Mouse (Mus musculus): ENCODE measurements around the gene Naaladl2. TPM values are rescaled to one million over a fixed set of nuclear protein-coding genes. Genes with fewer than 3 reads are reported as not detected.

Gene Naaladl2
- polyA plus RNA-seq, 1 experiment from 2014 or later: 0.50 TPM

- Histone ChIP-seq H3K9me3 (no peaks in the 10 kb centered on the region), H3K27ac (no peak overlapping the region), H3K27me3 (ENCODE audit: insufficient read depth, poor library complexity, severe bottlenecking) (no peaks in the 10 kb centered on the region), H3K4me1 (replicated peaks) (no peaks in the 10 kb centered on the region), H3K36me3 (no peaks in the 10 kb centered on the region), H3K4me3 (no peak overlapping the region)
- no peak for DNase-seq (ENCODE audit: low spot score)
- 87% methylated on average over 2 of the region's 2 CpGs for WGBS
These were observed 1030.7 kb downstream of the Naaladl2 start for GRCm38 (mm10) chr3:24113360-24113759.

GRCm38 (mm10) chr3:24106391-24106790 is 1037.7 kb downstream of the Naaladl2 start:
- H3K4me3 ChIP-seq: no peak overlapping the region
- no peak for DNase-seq (ENCODE audit: low spot score)
- WGBS: 91% methylated on average over 1 of the region's 1 CpGs
- H3K36me3 ChIP-seq: no peaks in the 10 kb centered on the region
- no peak overlapping the region for H3K27ac ChIP-seq
- no peaks in the 10 kb centered on the region for H3K27me3 ChIP-seq (ENCODE audit: insufficient read depth, poor library complexity, severe bottlenecking)
- no peaks in the 10 kb centered on the region for H3K9me3 ChIP-seq
- H3K4me1 ChIP-seq (replicated peaks): no peaks in the 10 kb centered on the region

- no peaks in the 10 kb centered on the region for H3K36me3 ChIP-seq
- 51% methylated on average over 4 of the region's 4 CpGs for WGBS
These were observed 1064.3 kb downstream of the Naaladl2 start for GRCm38 (mm10) chr3:24079761-24080160.

GRCm38 (mm10) chr3:24071169-24071797 is 1072.8 kb downstream of the Naaladl2 start:
- no peak overlapping the region for H3K4me3 ChIP-seq
- no peaks in the 10 kb centered on the region for H3K9me3 ChIP-seq
- H3K4me1 ChIP-seq (replicated peaks): no peaks in the 10 kb centered on the region
- H3K27me3 ChIP-seq (ENCODE audit: insufficient read depth, poor library complexity, severe bottlenecking): no peaks in the 10 kb centered on the region
- H3K36me3 ChIP-seq: no peaks in the 10 kb centered on the region
- H3K27ac ChIP-seq: no peak overlapping the region
- 85% methylated on average over 3 of the region's 3 CpGs for WGBS
- no peak for DNase-seq (ENCODE audit: low spot score)

More at GRCm38 (mm10) chr3:24079761-24080160, 1064.3 kb downstream of the Naaladl2 start:
- Histone ChIP-seq H3K4me3 (no peak overlapping the region), H3K4me1 (replicated peaks) (no peaks in the 10 kb centered on the region), H3K9me3 (no peaks in the 10 kb centered on the region), H3K27ac (no peak overlapping the region), H3K27me3 (ENCODE audit: insufficient read depth, poor library complexity, severe bottlenecking) (no peaks in the 10 kb centered on the region)
- DNase-seq (ENCODE audit: low spot score): no peak

GRCm38 (mm10) chr3:24070424-24071168 is 1073.5 kb downstream of the Naaladl2 start:
- H3K36me3 ChIP-seq: no peaks in the 10 kb centered on the region
- H3K27me3 ChIP-seq (ENCODE audit: insufficient read depth, poor library complexity, severe bottlenecking): no peaks in the 10 kb centered on the region
- no peaks in the 10 kb centered on the region for H3K4me1 ChIP-seq (replicated peaks)
- H3K9me3 ChIP-seq: no peaks in the 10 kb centered on the region
- no peak overlapping the region for H3K27ac ChIP-seq
- 74% methylated on average over 4 of the region's 4 CpGs for WGBS
- no peak overlapping the region for H3K4me3 ChIP-seq
- DNase-seq (ENCODE audit: low spot score): peak; percentile 2

- Histone ChIP-seq H3K27ac (no peak overlapping the region), H3K9me3 (no peaks in the 10 kb centered on the region), H3K4me3 (no peak overlapping the region), H3K27me3 (ENCODE audit: insufficient read depth, poor library complexity, severe bottlenecking) (no peaks in the 10 kb centered on the region), H3K36me3 (no peaks in the 10 kb centered on the region), H3K4me1 (replicated peaks) (no peaks in the 10 kb centered on the region)
- no peak for DNase-seq (ENCODE audit: low spot score)
These were observed 1095.8 kb downstream of the Naaladl2 start for GRCm38 (mm10) chr3:24048217-24048616.

GRCm38 (mm10) chr3:24001741-24002140 is 1142.3 kb downstream of the Naaladl2 start:
- Histone ChIP-seq H3K4me1 (replicated peaks) (no peaks in the 10 kb centered on the region), H3K9me3 (no peaks in the 10 kb centered on the region), H3K4me3 (no peak overlapping the region), H3K27me3 (ENCODE audit: insufficient read depth, poor library complexity, severe bottlenecking) (no peaks in the 10 kb centered on the region), H3K27ac (no peak overlapping the region), H3K36me3 (no peaks in the 10 kb centered on the region)
- WGBS: 91% methylated on average over 1 of the region's 1 CpGs
- no peak for DNase-seq (ENCODE audit: low spot score)

GRCm38 (mm10) chr3:23973727-23974126 is 1170.3 kb downstream of the Naaladl2 start:
- Histone ChIP-seq H3K27me3 (ENCODE audit: insufficient read depth, poor library complexity, severe bottlenecking) (no peaks in the 10 kb centered on the region), H3K4me3 (no peak overlapping the region), H3K9me3 (no peaks in the 10 kb centered on the region), H3K4me1 (replicated peaks) (no peaks in the 10 kb centered on the region), H3K27ac (no peak overlapping the region), H3K36me3 (no peaks in the 10 kb centered on the region)
- no peak for DNase-seq (ENCODE audit: low spot score)
- WGBS: 97% methylated on average over 1 of the region's 1 CpGs

GRCm38 (mm10) chr3:23972747-23973667 is 1171.1 kb downstream of the Naaladl2 start:
- H3K27ac ChIP-seq: no peak overlapping the region
- WGBS: 85% methylated on average over 4 of the region's 4 CpGs
- no peaks in the 10 kb centered on the region for H3K36me3 ChIP-seq
- DNase-seq (ENCODE audit: low spot score): no peak
- no peaks in the 10 kb centered on the region for H3K27me3 ChIP-seq (ENCODE audit: insufficient read depth, poor library complexity, severe bottlenecking)
- H3K9me3 ChIP-seq: no peaks in the 10 kb centered on the region
- H3K4me3 ChIP-seq: no peak overlapping the region
- no peaks in the 10 kb centered on the region for H3K4me1 ChIP-seq (replicated peaks)

GRCm38 (mm10) chr3:23962961-23963621 is 1181.0 kb downstream of the Naaladl2 start:
- no peak for DNase-seq (ENCODE audit: low spot score)
- H3K4me3 ChIP-seq: no peak overlapping the region
- H3K4me1 ChIP-seq (replicated peaks): no peaks in the 10 kb centered on the region
- H3K36me3 ChIP-seq: no peaks in the 10 kb centered on the region
- H3K27me3 ChIP-seq (ENCODE audit: insufficient read depth, poor library complexity, severe bottlenecking): no peaks in the 10 kb centered on the region
- H3K27ac ChIP-seq: no peak overlapping the region
- no peaks in the 10 kb centered on the region for H3K9me3 ChIP-seq

- no peaks in the 10 kb centered on the region for H3K9me3 ChIP-seq
These were observed 1197.9 kb downstream of the Naaladl2 start for GRCm38 (mm10) chr3:23946182-23946581.

GRCm38 (mm10) chr3:23937299-23937698 is 1206.8 kb downstream of the Naaladl2 start:
- peaks cover 13% of the 10 kb centered on the region; the same call in 1 of the 2 replicates for H3K4me1 ChIP-seq (replicated peaks)
- DNase-seq (ENCODE audit: low spot score): no peak
- 59% methylated on average over 5 of the region's 5 CpGs for WGBS
- H3K9me3 ChIP-seq: no peaks in the 10 kb centered on the region
- no peaks in the 10 kb centered on the region for H3K27me3 ChIP-seq (ENCODE audit: insufficient read depth, poor library complexity, severe bottlenecking)
- H3K36me3 ChIP-seq: no peaks in the 10 kb centered on the region
- no peak overlapping the region for H3K4me3 ChIP-seq
- peak overlapping the region; percentile 12; the same call in 1 of the 2 replicates for H3K27ac ChIP-seq

More at GRCm38 (mm10) chr3:23946182-23946581, 1197.9 kb downstream of the Naaladl2 start:
- no peak for DNase-seq (ENCODE audit: low spot score)
- H3K27ac ChIP-seq: no peak overlapping the region
- 87% methylated on average over 2 of the region's 2 CpGs for WGBS
- H3K4me1 ChIP-seq (replicated peaks): no peaks in the 10 kb centered on the region
- H3K27me3 ChIP-seq (ENCODE audit: insufficient read depth, poor library complexity, severe bottlenecking): no peaks in the 10 kb centered on the region
- no peak overlapping the region for H3K4me3 ChIP-seq
- no peaks in the 10 kb centered on the region for H3K36me3 ChIP-seq
